ENCODE assay signal across 29 mouse cellular contexts in genomic region chr17:70612171-70612570, GRCm38 (mm10).
DNase-seq lines count a peak whose midpoint lies in the region; ATAC-seq lines count a peak whose summit lies in the region.
"Had no signal": no experiment of that assay in that cellular context is flagged by ENCODE, and none has a peak within 500 bp of the region (broad histone marks: within the 10 kb centered on the region; RNA-seq: fewer than 3 reads in every experiment).

No protein-coding gene starts in this region.

- H3K27me3 ChIP-seq in kidney, embryonic 14.5 days (ENCODE audit: control insufficient read depth, insufficient read depth, low read length): no peaks in the 10 kb centered on the region
- H3K27me3 ChIP-seq in midbrain, embryonic 10.5 days (ENCODE audit: low read depth, poor library complexity, severe bottlenecking): no peaks in the 10 kb centered on the region
- H3K27me3 ChIP-seq: hindbrain, embryonic 12.5 days; intestine, embryonic 15.5 days; limb, embryonic 15.5 days had no signal

- peak; percentile 78 for ATAC-seq in cerebellum, adult (ENCODE audit: insufficient number of reproducible peaks, low FRiP score, low TSS enrichment)
- no peak for ATAC-seq in kidney, embryonic 14.5 days (ENCODE audit: low FRiP score, low TSS enrichment)
- ATAC-seq: forebrain, embryonic 16.5 days; hindbrain, postnatal 0 days; intestine, embryonic 15.5 days; midbrain, embryonic 16.5 days had no signal

- H3K9me3 ChIP-seq in kidney, embryonic 14.5 days (ENCODE audit: control insufficient read depth, low read length): no peaks in the 10 kb centered on the region
- no peaks in the 10 kb centered on the region for H3K9me3 ChIP-seq in midbrain, embryonic 10.5 days (replicated peaks)
- H3K9me3 ChIP-seq: hindbrain, embryonic 12.5 days; intestine, embryonic 15.5 days; limb, embryonic 10.5 days; limb, embryonic 15.5 days had no signal

- no peak overlapping the region for H3K9ac ChIP-seq in kidney, embryonic 14.5 days (ENCODE audit: low read depth, low read length)
- H3K9ac ChIP-seq: hindbrain, embryonic 12.5 days; intestine, embryonic 15.5 days; limb, embryonic 15.5 days; liver, embryonic 14.5 days had no signal

- no peaks in the 10 kb centered on the region for H3K4me1 ChIP-seq in kidney, embryonic 14.5 days (ENCODE audit: control insufficient read depth, insufficient read depth, low read length)
- no peaks in the 10 kb centered on the region for H3K4me1 ChIP-seq in midbrain, embryonic 10.5 days
- H3K4me1 ChIP-seq: intestine, embryonic 15.5 days; limb, embryonic 10.5 days; limb, embryonic 15.5 days had no signal

- DNase-seq in cerebellum, postnatal 4 days (ENCODE audit: low spot score in 2 of 2): no peak
- peak; percentile 25 for DNase-seq in right cerebral cortex, postnatal 14 days
- no peak for DNase-seq in right cerebral cortex, postnatal 10 days (ENCODE audit: low spot score in 2 of 2)
- peak; percentile 73 to 76 for DNase-seq in cerebellum, postnatal 10 days
- DNase-seq in lung, postnatal 10 days: no peak
- DNase-seq in midbrain, embryonic 10.5 days (ENCODE audit: low spot score): no peak
- DNase-seq: adrenal gland, adult 8-10 months; gastrocnemius, adult 2 months; kidney, adult 2 months; kidney, postnatal 10 days; lung, adult 2 months; lung, postnatal 14 days; right cerebral cortex, postnatal 4 days; thymus, adult 18-20 months; thymus, postnatal 25 days had no signal

- H3K36me3 ChIP-seq in kidney, embryonic 14.5 days (ENCODE audit: control insufficient read depth, insufficient read depth, low read length): no peaks in the 10 kb centered on the region
- no peaks in the 10 kb centered on the region for H3K36me3 ChIP-seq in midbrain, embryonic 10.5 days
- H3K36me3 ChIP-seq: G1E; hindbrain, embryonic 12.5 days; intestine, embryonic 15.5 days; limb, embryonic 10.5 days; limb, embryonic 15.5 days had no signal

- no peak overlapping the region for H3K27ac ChIP-seq in kidney, embryonic 14.5 days (ENCODE audit: low read depth, low read length)
- H3K27ac ChIP-seq in midbrain, embryonic 10.5 days (replicated peaks): no peak overlapping the region
- H3K27ac ChIP-seq: gastrocnemius, adult 2 months; hindbrain, embryonic 12.5 days; hindbrain, postnatal 0 days; intestine, embryonic 15.5 days; limb, embryonic 10.5 days; limb, embryonic 15.5 days; liver, embryonic 14.5 days; stomach, postnatal 0 days had no signal

- WGBS in kidney, embryonic 14.5 days: 81% methylated on average over 6 of the region's 6 CpGs
- WGBS in midbrain, embryonic 10.5 days: 83% methylated on average over 6 of the region's 6 CpGs

- H3K4me3 ChIP-seq in kidney, embryonic 14.5 days (ENCODE audit: low read length): no peak overlapping the region
- H3K4me3 ChIP-seq in midbrain, embryonic 10.5 days: no peak overlapping the region
- H3K4me3 ChIP-seq: erythroblast, embryonic 14.5 days; gastrocnemius, adult 2 months; hindbrain, embryonic 12.5 days; intestine, embryonic 15.5 days; limb, embryonic 10.5 days; limb, embryonic 15.5 days had no signal

- no peak overlapping the region for H3K4me2 ChIP-seq in kidney, embryonic 14.5 days (replicated peaks; ENCODE audit: low read depth, low read length)
- H3K4me2 ChIP-seq: hindbrain, embryonic 12.5 days; intestine, embryonic 15.5 days; limb, embryonic 15.5 days; midbrain, embryonic 11.5 days had no signal

Comparison
In these comparisons a context has a peak if more than half of its experiments do, and no peak if none do; other contexts are left out.
1. DNase-seq: peak in right cerebral cortex, postnatal 14 days (single experiment) and cerebellum, postnatal 10 days (2 of 2); none in cerebellum, postnatal 4 days (0 of 2), right cerebral cortex, postnatal 10 days (0 of 2), lung, postnatal 10 days (single experiment) and midbrain, embryonic 10.5 days (single experiment).